Mouse (Mus musculus): ENCODE results near the gene Snx18. TPM values are rescaled to one million over a fixed set of nuclear protein-coding genes. Genes with fewer than 3 reads are reported as not detected.

Snx18 gene
- polyA plus RNA-seq, 1 experiment from 2014 or later: 9.0 TPM

DNA sequence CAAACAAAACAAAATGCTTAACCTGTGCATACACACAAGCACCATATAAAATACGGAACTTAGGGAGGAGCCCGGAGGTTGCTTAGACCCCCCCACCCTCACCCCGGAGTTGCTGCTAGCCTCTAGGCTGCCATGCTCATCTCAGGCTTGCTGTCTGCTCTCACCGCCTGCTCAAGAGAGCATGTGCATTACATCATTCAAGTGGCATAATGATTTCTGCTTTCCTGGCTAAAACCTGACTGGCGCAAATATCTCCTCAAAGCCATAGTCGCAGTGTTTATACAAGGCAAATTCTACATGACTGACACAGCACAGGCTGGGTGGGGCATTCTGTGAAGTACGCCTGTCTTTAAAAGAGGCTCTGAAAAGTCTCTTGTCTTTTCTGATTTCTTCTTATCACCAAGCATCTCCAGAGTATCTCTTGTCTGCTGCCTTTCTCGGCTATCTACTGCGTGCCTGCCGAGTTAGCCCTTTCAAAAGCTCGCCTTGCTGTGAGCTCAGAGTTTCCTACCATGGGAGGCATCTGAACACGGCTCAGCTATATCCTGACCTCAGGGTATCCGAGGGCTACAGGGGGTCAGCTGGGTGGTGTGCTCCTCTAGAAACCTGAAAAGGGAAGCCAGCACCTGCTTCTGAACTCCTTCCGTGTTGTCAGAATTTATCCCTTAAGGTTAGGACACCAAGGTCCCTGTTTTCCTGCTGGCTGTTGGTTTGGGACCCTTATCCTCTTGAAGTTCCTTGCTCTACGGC lies 16.5 kb upstream of the Snx18 start:
- no peaks in the 10 kb centered on the region for H3K36me3 ChIP-seq (replicated peaks)
- no peak overlapping the region for H3K4me2 ChIP-seq
- H3K4me1 ChIP-seq: peaks cover 3% of the 10 kb centered on the region; the same call in 1 of the 2 replicates
- no peaks in the 10 kb centered on the region for H3K9me3 ChIP-seq
- 83% methylated on average over 15 of the region's 15 CpGs for WGBS
- ATAC-seq (replicated peaks): 0 out of 2 replicates have a peak, but pooled peaks have one; percentile 31
- H3K4me3 ChIP-seq: no peak overlapping the region
- H3K27me3 ChIP-seq (replicated peaks): no peaks in the 10 kb centered on the region
- no peak overlapping the region for H3K9ac ChIP-seq
- H3K27ac ChIP-seq: no peak overlapping the region

DNA sequence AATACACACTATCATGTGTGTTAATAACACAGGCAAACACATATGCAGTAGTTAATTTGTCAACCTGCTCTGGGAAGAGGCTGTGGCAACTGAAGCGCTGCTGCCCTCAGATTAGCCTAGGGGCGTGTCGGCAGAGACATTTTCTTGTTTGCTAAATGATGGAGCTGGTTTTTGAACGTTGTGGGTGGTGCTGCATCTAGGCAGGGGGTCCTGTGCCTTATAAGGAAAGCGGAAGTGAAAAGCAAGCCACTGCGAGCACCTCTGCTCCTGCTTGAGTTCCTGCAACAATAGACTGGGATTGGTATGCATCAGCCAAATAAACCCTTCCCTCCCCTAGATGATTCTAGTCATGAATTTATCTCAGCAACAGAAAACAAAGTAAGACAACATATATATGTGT lies 14.1 kb upstream of the Snx18 start:
- Histone ChIP-seq H3K4me1 (no peaks in the 10 kb centered on the region), H3K27ac (no peak overlapping the region), H3K4me3 (no peak overlapping the region), H3K36me3 (replicated peaks) (no peaks in the 10 kb centered on the region), H3K4me2 (no peak overlapping the region), H3K9ac (no peak overlapping the region), H3K9me3 (no peaks in the 10 kb centered on the region), H3K27me3 (replicated peaks) (no peaks in the 10 kb centered on the region)
- 58% methylated on average over 6 of the region's 6 CpGs for WGBS
- ATAC-seq (replicated peaks): no peak

GRCm38 (mm10) chr13:113627601-113628000 lies 9.2 kb upstream of the Snx18 start:
- Histone ChIP-seq H3K27me3 (replicated peaks) (no peaks in the 10 kb centered on the region), H3K4me3 (no peak overlapping the region), H3K9ac (no peak overlapping the region), H3K4me2 (no peak overlapping the region), H3K36me3 (replicated peaks) (no peaks in the 10 kb centered on the region), H3K4me1 (no peaks in the 10 kb centered on the region), H3K27ac (no peak overlapping the region), H3K9me3 (no peaks in the 10 kb centered on the region)
- no peak for ATAC-seq (replicated peaks)
- WGBS: 88% methylated on average over 8 of the region's 8 CpGs

GRCm38 (mm10) chr13:113622865-113623255 lies 4.5 kb upstream of the Snx18 start:
- Histone ChIP-seq H3K27me3 (replicated peaks) (no peaks in the 10 kb centered on the region), H3K27ac (no peak overlapping the region), H3K4me1 (no peaks in the 10 kb centered on the region), H3K9me3 (no peaks in the 10 kb centered on the region), H3K36me3 (replicated peaks) (no peaks in the 10 kb centered on the region), H3K9ac (no peak overlapping the region), H3K4me2 (no peak overlapping the region), H3K4me3 (no peak overlapping the region)
- WGBS: 89% methylated on average over 8 of the region's 8 CpGs
- no peak for ATAC-seq (replicated peaks)

DNA sequence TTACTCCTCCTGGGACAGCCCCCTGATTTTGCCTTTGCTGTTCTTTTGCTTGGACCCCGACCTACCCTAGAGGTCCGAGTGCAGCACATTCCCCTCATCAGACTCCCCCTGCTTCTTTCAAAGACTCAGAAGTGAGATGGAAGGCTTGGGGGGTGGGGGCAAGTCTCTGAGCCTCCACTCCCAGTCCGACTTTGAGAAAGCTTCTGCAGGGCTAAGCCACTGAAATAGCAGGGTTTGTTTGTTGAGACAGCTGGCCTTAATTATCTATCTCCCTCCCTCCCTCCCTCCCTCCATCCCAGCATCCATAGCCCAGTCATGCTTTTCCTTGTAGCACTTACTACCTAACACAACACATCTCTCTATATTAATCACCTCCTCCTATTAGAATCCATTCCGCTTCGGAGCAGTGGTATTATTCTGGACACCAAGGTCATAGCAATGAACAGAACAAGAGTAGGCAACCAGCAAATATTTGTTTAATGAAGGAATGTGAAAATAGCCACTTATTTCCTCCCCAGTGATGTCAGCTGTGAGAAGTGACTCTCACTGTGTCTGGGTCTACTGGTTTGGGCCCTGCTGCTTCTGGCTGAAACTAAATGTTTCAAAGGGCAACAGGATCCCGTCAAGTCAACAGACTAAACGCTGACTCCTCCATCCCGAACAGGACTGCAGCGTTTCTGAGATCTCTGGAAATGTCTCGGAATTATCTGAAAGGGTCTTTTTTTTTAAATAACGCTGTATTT lies 3.9 kb upstream of the Snx18 start:
- no peak overlapping the region for H3K4me3 ChIP-seq
- peaks cover 4% of the 10 kb centered on the region for H3K4me1 ChIP-seq
- WGBS: 65% methylated on average over 11 of the region's 11 CpGs
- ATAC-seq (replicated peaks): no peak
- no peaks in the 10 kb centered on the region for H3K9me3 ChIP-seq
- H3K4me2 ChIP-seq: no peak overlapping the region
- H3K36me3 ChIP-seq (replicated peaks): no peaks in the 10 kb centered on the region
- no peaks in the 10 kb centered on the region for H3K27me3 ChIP-seq (replicated peaks)
- H3K27ac ChIP-seq: no peak overlapping the region
- H3K9ac ChIP-seq: no peak overlapping the region

- H3K27me3 ChIP-seq (replicated peaks): no peaks in the 10 kb centered on the region
- no peak overlapping the region for H3K4me3 ChIP-seq
- no peak overlapping the region for H3K27ac ChIP-seq
- no peak for ATAC-seq (replicated peaks)
- WGBS: 70% methylated on average over 9 of the region's 9 CpGs
- H3K4me1 ChIP-seq: peaks cover 37% of the 10 kb centered on the region
- H3K9ac ChIP-seq: no peak overlapping the region
- H3K36me3 ChIP-seq (replicated peaks): no peaks in the 10 kb centered on the region
- H3K9me3 ChIP-seq: no peaks in the 10 kb centered on the region
- no peak overlapping the region for H3K4me2 ChIP-seq
These were observed 639 bp upstream of the Snx18 start for GRCm38 (mm10) chr13:113619003-113619402.

DNA sequence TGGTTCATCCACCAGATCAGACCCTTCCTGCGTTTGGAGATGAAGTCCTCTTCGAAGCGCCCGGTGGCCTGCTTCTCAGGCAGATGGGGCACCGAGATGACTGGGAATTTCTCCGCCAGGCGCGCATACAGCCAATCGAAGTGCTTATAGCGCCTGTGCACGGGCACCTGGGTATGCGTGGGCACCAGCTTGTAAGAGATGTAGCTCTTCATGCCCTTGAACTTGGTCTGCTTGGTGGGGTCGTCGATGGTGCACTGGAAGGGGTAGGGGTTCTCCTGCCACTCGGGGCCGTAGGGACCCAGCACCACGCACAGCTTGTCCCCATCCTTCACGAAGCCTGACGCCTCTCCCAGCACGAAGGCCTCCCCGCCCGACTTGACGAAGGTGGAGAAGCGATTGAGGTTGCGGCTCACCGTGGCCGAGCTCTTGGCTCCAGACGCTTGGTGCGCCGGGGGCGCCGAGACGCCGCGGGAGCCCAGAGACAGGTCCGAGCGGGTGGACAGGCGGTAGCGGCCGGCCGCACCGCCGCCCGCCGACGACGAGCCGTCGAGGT lies 950 bp downstream of the Snx18 start:
- H3K9me3 ChIP-seq: no peaks in the 10 kb centered on the region
- H3K4me1 ChIP-seq: peaks cover 52% of the 10 kb centered on the region
- no peaks in the 10 kb centered on the region for H3K36me3 ChIP-seq (replicated peaks)
- 11% methylated on average over 49 of the region's 49 CpGs for WGBS
- no peaks in the 10 kb centered on the region for H3K27me3 ChIP-seq (replicated peaks)
- peak; percentile 13 for ATAC-seq (replicated peaks)
- H3K4me3 ChIP-seq: peak overlapping the region; percentile 74
- H3K4me2 ChIP-seq: peak overlapping the region; percentile 84
- H3K27ac ChIP-seq: peak overlapping the region; percentile 92
- H3K9ac ChIP-seq: peak overlapping the region; percentile 76

GRCm38 (mm10) chr13:113616751-113617337 lies 1.5 kb downstream of the Snx18 start:
- ATAC-seq (replicated peaks): no peak
- peaks cover 57% of the 10 kb centered on the region for H3K4me1 ChIP-seq
- WGBS: 71% methylated on average over 24 of the region's 24 CpGs

GRCm38 (mm10) chr13:113615971-113616671 lies 2.2 kb downstream of the Snx18 start:
- Histone ChIP-seq H3K27me3 (replicated peaks) (no peaks in the 10 kb centered on the region), H3K9me3 (no peaks in the 10 kb centered on the region), H3K27ac (no peak overlapping the region), H3K36me3 (replicated peaks) (no peaks in the 10 kb centered on the region), H3K4me2 (peak overlapping the region; percentile 84), H3K4me1 (peaks cover 63% of the 10 kb centered on the region), H3K9ac (peak overlapping the region; percentile 76), H3K4me3 (peak overlapping the region; percentile 74)
- 14% methylated on average over 8 of the region's 8 CpGs for WGBS
- no peak for ATAC-seq (replicated peaks)

More at GRCm38 (mm10) chr13:113616751-113617337, 1.5 kb downstream of the Snx18 start:
- Histone ChIP-seq H3K9me3 (no peaks in the 10 kb centered on the region), H3K27me3 (replicated peaks) (no peaks in the 10 kb centered on the region), H3K27ac (0 out of 2 replicates have a peak overlapping the region, but pooled peaks have one; percentile 92), H3K9ac (peak overlapping the region; percentile 76), H3K4me2 (peak overlapping the region; percentile 84), H3K4me3 (peak overlapping the region; percentile 74), H3K36me3 (replicated peaks) (no peaks in the 10 kb centered on the region)

- Histone ChIP-seq H3K27ac (no peak overlapping the region), H3K4me3 (peak overlapping the region; percentile 74), H3K4me2 (peak overlapping the region; percentile 84), H3K9ac (peak overlapping the region; percentile 76), H3K36me3 (replicated peaks) (no peaks in the 10 kb centered on the region), H3K27me3 (replicated peaks) (no peaks in the 10 kb centered on the region), H3K9me3 (no peaks in the 10 kb centered on the region), H3K4me1 (peaks cover 69% of the 10 kb centered on the region)
- 2% methylated on average over 10 of the region's 10 CpGs for WGBS
- ATAC-seq (replicated peaks): no peak
These were observed 2.8 kb downstream of the Snx18 start for GRCm38 (mm10) chr13:113615546-113615941.

DNA sequence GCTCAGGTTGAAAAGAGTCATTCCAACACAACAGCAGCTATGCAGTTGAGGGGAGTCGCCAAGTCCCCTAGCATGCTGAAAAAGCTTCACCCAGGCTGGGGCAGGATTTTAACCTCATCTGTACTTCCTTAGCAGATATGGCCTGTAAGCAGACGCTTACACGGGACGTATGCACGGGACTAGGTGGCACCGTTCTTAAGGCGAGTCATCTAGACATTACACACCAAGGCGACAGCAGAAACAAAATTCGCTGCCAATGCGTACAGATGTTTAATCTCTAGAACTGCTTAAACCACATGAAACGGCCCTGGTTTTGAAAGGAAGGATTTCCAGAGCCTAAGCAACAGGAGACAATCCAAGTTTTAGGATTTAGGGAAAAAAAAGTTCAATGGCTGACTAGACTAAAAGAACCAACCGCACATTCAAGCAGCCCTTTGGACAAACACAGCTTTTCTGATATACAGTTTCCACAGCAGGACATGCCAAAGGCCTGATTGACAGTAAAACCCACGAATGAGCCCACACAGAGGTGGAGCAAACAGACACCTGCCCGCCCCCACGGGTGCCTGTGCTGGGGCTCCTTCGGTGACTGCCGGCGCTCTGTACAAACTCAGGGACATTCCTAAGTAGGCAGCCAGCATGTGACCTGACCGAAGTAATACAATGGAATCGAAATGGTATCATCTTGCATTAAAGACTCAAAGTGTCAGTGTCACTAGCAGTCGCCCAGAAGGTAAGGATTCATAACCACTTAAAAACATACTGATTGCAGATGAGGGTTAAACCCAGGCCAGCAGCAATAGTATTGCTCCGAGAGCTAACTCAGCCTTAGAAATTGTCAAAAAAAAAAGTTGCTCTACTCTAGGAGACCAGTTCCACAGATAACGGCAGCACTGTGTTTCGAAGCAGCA lies 3.5 kb downstream of the Snx18 start:
- ATAC-seq (replicated peaks): peak; percentile 24; the same call in 1 of the 2 replicates
- Histone ChIP-seq H3K9me3 (no peaks in the 10 kb centered on the region), H3K4me1 (peaks cover 72% of the 10 kb centered on the region), H3K36me3 (replicated peaks) (no peaks in the 10 kb centered on the region), H3K9ac (peak overlapping the region; percentile 76), H3K4me3 (peak overlapping the region; percentile 74), H3K27ac (no peak overlapping the region), H3K4me2 (peak overlapping the region; percentile 84), H3K27me3 (replicated peaks) (no peaks in the 10 kb centered on the region)
- 14% methylated on average over 24 of the region's 24 CpGs for WGBS

All from midbrain, embryonic 15.5 days (tissue).